Mouse (Mus musculus): Measurements from ENCODE around the gene Acap1. TPM values are rescaled to one million over a fixed set of nuclear protein-coding genes. Genes with fewer than 3 reads are reported as not detected.
"Not testable (repeated sequence)": the region's sequence is repeated elsewhere in the genome, so short reads cannot be mapped to it uniquely, and the experiment has no call there.

Acap1 gene
- polyA plus RNA-seq, 1 experiment from 2014 or later: 3.6 TPM

DNA sequence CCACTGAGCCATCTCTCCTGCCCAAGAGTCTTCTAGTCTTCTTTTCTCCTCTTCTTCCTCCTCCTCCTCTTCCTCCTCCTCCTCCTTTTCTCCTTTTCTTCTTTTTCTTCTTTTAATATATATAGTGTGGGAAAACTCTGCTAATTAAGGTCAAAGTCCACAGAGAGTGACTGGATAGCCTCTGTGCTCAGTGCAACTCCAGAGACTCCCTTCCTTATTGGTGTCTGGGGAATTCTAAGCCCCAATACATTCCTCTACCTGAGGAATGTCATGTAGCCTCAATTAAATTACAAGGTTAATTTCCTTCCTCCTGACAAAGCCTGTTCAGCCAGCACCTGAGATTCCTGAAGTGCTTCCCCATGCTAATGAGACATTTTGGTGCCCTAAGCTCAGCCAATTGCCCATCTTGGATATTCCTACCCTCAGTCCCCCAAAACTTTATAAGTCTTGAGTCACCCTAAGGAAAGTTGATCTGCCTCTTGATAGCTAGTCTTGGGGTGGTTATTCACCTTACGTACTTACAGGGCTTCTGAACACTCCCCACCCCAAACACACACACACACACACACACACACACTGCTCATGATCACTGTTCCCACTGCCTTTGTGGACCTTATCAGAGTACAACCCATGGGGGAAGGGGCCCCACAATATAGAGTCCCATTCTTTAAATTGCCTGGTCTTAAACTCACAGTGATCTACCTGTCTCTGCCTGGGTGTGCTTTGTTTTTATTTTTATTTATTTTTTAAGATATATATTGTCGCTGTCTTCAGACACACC is 24.9 kb downstream of the Acap1 start:
- no peak overlapping the region for H3K9ac ChIP-seq (ENCODE audit: low read length)
- H3K36me3 ChIP-seq (ENCODE audit: control insufficient read depth, insufficient read depth, low read length): no peaks in the 10 kb centered on the region
- no peak for ATAC-seq (ENCODE audit: insufficient number of reproducible peaks, insufficient read depth, low FRiP score, low read depth)
- H3K4me1 ChIP-seq (ENCODE audit: control insufficient read depth in 2 of 2, insufficient read depth in 2 of 2, low read length in 2 of 2): peaks cover 0 to 2% of the 10 kb centered on the region in 2 experiments; a peak in 1 of 4 replicates
- H3K27me3 ChIP-seq (ENCODE audit: control insufficient read depth, insufficient read depth, low read length): no peaks in the 10 kb centered on the region
- H3K4me3 ChIP-seq (ENCODE audit: control insufficient read depth in 1 of 2, insufficient read depth in 1 of 2, low read depth in 1 of 2, low read length in 2 of 2): no peak overlapping the region
- no peak overlapping the region for H3K4me2 ChIP-seq (ENCODE audit: low read length)
- H3K27ac ChIP-seq (replicated peaks in 1 of 2; ENCODE audit: control insufficient read depth in 1 of 2, insufficient read depth in 1 of 2, low read depth in 2 of 2, low read length in 2 of 2): no peak overlapping the region
- whole genome bisulfite sequencing: 92% methylated on average over 2 of the region's 2 CpGs
- H3K9me3 ChIP-seq (ENCODE audit: control insufficient read depth, low read length): no peaks in the 10 kb centered on the region

DNA sequence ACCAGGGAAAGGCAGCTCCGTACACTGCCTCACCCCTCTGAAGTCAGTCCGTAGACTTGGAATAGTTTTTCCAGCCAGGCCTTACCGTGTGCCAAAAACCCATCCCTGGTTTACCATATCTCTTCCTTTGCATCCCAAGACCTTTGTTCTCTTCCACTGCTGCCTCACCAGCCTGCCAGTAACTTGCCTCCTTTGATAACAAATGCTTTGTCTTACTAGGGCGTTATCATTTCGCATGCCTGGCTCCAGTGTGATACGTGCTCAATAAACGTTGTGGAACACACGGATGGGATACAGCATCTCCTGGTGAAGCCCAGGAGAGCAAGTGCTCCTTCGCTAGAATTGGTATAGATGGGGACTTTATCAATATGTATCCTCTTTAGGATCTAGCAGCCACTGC is 28.0 kb downstream of the Acap1 start:
- no peak overlapping the region for H3K9ac ChIP-seq (ENCODE audit: low read length)
- 36% methylated on average over 9 of the region's 9 CpGs for WGBS
- no peak for ATAC-seq (ENCODE audit: insufficient number of reproducible peaks, insufficient read depth, low FRiP score, low read depth)

DNA sequence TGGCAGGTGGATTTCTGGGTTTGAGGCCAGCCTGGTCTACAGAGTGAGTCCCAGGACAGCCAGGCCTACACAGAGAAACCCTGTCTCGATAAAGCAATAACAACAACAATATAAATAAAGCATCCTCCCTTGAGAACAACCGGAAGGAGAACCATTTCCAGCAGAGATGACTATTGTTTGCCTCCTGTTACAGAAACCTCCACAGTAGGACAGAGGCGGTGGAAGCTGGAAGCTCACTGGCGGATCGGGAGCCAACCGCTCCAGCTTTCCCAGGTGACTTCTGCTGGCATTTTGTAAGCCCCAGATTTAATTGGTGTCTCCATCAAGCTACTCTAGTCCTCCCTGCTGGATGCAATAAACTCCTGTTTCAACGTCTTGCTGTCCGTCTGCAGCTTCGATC is 29.8 kb downstream of the Acap1 start:
- H3K36me3 ChIP-seq (ENCODE audit: control insufficient read depth, insufficient read depth, low read length): no peaks in the 10 kb centered on the region
- H3K9me3 ChIP-seq (ENCODE audit: control insufficient read depth, low read length): no peaks in the 10 kb centered on the region
- no peak overlapping the region for H3K4me3 ChIP-seq (ENCODE audit: control insufficient read depth in 1 of 2, insufficient read depth in 1 of 2, low read depth in 1 of 2, low read length in 2 of 2)
- H3K27me3 ChIP-seq (ENCODE audit: control insufficient read depth, insufficient read depth, low read length): no peaks in the 10 kb centered on the region
- no peak overlapping the region for H3K9ac ChIP-seq (ENCODE audit: low read length)
- H3K4me1 ChIP-seq (ENCODE audit: control insufficient read depth in 2 of 2, insufficient read depth in 2 of 2, low read length in 2 of 2): peaks cover 2 to 5% of the 10 kb centered on the region in 2 experiments; a peak in 3 of 4 replicates
- no peak overlapping the region for H3K4me2 ChIP-seq (ENCODE audit: low read length)
- ATAC-seq (ENCODE audit: insufficient number of reproducible peaks, insufficient read depth, low FRiP score, low read depth): no peak
- no peak overlapping the region for H3K27ac ChIP-seq (replicated peaks in 1 of 2; ENCODE audit: control insufficient read depth in 1 of 2, insufficient read depth in 1 of 2, low read depth in 2 of 2, low read length in 2 of 2)
- 86% methylated on average over 9 of the region's 9 CpGs for WGBS

More for the DNA sequence above, 28.0 kb downstream of the Acap1 start:
- H3K4me1 ChIP-seq (ENCODE audit: control insufficient read depth in 2 of 2, insufficient read depth in 2 of 2, low read length in 2 of 2): peaks cover 2 to 5% of the 10 kb centered on the region in 2 experiments; a peak in 3 of 4 replicates
- no peak overlapping the region for H3K4me2 ChIP-seq (ENCODE audit: low read length)
- H3K27me3 ChIP-seq (ENCODE audit: control insufficient read depth, insufficient read depth, low read length): no peaks in the 10 kb centered on the region
- no peaks in the 10 kb centered on the region for H3K36me3 ChIP-seq (ENCODE audit: control insufficient read depth, insufficient read depth, low read length)
- no peak overlapping the region for H3K27ac ChIP-seq (replicated peaks in 1 of 2; ENCODE audit: control insufficient read depth in 1 of 2, insufficient read depth in 1 of 2, low read depth in 2 of 2, low read length in 2 of 2)
- no peak overlapping the region for H3K4me3 ChIP-seq (ENCODE audit: control insufficient read depth in 1 of 2, insufficient read depth in 1 of 2, low read depth in 1 of 2, low read length in 2 of 2)
- no peaks in the 10 kb centered on the region for H3K9me3 ChIP-seq (ENCODE audit: control insufficient read depth, low read length)

DNA sequence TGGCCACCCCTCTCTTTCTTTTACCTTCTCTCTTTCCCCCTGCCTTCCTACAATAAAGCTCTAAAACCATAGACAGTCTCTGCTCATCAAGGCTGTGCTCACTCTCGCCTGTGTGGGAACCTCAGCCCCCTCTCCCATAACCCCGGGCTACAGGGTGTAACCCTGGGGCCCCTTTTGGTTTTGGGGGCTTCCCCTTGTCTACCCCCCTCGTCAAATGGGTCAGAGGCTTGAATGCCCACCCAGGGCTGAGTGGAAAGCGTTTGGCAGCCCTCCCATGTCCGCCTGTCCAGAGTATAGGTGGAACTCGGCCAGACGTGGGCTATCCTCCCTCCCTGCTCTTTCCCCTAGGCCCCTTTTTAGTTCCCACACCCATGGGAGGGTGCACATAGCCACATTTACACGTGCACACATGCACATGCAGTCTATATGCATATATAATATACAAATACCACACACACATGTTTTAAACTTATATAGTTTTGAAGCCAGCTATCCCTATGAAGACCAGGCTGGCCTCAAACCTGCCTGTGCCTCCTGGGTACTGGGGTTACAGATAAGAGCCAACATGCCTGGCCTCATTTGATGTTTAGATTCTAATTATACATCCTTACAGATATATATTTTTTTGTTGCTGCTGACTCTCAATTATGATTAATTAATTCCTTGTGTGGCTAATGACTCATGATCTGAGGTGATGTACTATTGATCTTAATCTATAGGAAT is 31.0 kb downstream of the Acap1 start:
- Histone ChIP-seq H3K4me3 (ENCODE audit: control insufficient read depth in 1 of 2, insufficient read depth in 1 of 2, low read depth in 1 of 2, low read length in 2 of 2) (no peak overlapping the region), H3K27ac (replicated peaks in 1 of 2; ENCODE audit: control insufficient read depth in 1 of 2, insufficient read depth in 1 of 2, low read depth in 2 of 2, low read length in 2 of 2) (peak overlapping the region in 1 of 2 experiments; percentile 53; a peak in 1 of 4 replicates), H3K36me3 (ENCODE audit: control insufficient read depth, insufficient read depth, low read length) (no peaks in the 10 kb centered on the region), H3K27me3 (ENCODE audit: control insufficient read depth, insufficient read depth, low read length) (no peaks in the 10 kb centered on the region), H3K9ac (ENCODE audit: low read length) (no peak overlapping the region), H3K4me2 (ENCODE audit: low read length) (no peak overlapping the region), H3K4me1 (ENCODE audit: control insufficient read depth in 2 of 2, insufficient read depth in 2 of 2, low read length in 2 of 2) (peaks cover 2 to 5% of the 10 kb centered on the region in 2 experiments; a peak in 3 of 4 replicates), H3K9me3 (ENCODE audit: control insufficient read depth, low read length) (no peaks in the 10 kb centered on the region)
- ATAC-seq (ENCODE audit: insufficient number of reproducible peaks, insufficient read depth, low FRiP score, low read depth): no peak
- 46% methylated on average over 8 of the region's 8 CpGs for WGBS

DNA sequence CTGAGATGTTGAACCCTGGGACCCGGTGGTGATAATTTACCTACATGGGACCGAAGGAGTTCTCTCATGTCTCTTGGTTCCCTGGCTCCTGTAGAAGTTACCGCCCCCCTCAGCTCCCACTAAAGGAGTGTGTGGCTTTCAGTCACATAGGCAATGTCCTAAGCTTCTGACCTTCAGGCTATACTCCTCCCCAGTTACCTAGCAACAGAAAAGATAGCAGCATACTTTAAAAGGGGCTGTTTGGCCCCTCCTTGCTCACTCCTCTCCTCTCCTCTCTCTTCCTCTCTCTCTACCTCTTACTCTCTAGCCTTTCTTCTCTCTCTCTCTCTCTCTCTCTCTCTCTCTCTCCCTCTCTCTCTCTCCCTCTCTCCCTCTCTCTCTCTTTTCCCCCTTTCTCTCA is 31.6 kb downstream of the Acap1 start:
- H3K9ac ChIP-seq (ENCODE audit: low read length); H3K27me3 ChIP-seq (ENCODE audit: control insufficient read depth, insufficient read depth, low read length); H3K36me3 ChIP-seq (ENCODE audit: control insufficient read depth, insufficient read depth, low read length); H3K9me3 ChIP-seq (ENCODE audit: control insufficient read depth, low read length); ATAC-seq (ENCODE audit: insufficient number of reproducible peaks, insufficient read depth, low FRiP score, low read depth); H3K4me2 ChIP-seq (ENCODE audit: low read length); H3K4me1 ChIP-seq (ENCODE audit: control insufficient read depth in 2 of 2, insufficient read depth in 2 of 2, low read length in 2 of 2); H3K4me3 ChIP-seq (ENCODE audit: control insufficient read depth in 1 of 2, insufficient read depth in 1 of 2, low read depth in 1 of 2, low read length in 2 of 2): not testable (repeated sequence)
- WGBS: 65% methylated on average over 3 of the region's 3 CpGs
- peak overlapping the region in 1 of 2 experiments; percentile 53; a peak in 2 of 4 replicates for H3K27ac ChIP-seq (replicated peaks in 1 of 2; ENCODE audit: control insufficient read depth in 1 of 2, insufficient read depth in 1 of 2, low read depth in 2 of 2, low read length in 2 of 2)

DNA sequence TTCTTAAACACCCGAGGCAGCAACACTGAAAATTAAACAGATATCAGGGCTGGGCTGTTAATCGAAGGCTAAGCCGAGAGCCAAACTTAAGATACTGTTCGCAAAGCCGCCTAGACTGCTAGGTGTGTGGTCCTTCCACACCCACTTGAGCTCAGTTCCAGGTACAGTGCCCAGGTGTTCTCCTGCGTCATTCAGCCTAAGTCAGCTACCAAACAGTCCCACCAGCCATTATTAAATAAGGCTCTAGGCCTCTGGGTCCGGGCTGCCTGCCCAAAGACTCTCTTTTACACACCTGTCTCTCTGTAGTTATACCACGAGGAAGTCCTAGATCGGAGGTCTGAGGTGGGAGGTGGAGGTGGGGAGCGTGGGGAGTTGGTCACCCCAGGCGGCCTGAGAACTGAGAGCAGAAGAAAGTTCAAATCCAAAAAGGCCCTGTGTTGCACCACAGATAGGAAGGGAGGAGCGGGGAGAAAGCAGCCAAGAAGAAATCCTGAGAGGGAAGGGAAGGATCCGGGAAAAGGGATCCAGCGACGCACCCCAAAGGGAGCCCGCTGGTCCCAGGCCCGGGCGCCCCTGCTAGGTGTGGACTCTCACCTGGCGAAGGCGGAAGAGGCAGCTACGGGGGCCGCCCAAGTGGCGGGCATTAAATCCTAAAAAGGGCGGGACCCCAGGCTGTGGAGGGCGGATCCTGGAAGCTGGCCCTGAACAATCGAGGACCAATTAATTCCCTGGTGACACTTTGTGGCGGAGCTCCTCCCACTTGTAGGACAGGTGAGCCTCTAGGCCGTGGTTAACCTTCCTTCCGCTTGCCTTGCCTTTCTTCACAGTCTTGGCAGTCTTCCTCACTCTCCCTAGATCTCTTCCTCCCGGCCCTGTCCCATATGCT is 37.0 kb downstream of the Acap1 start, which contains the start of gene Tnk1:
Tnk1 (minus strand) TSS at position 618 of the 886 bp plus-strand sequence.
- Histone ChIP-seq H3K4me1 (ENCODE audit: control insufficient read depth in 2 of 2, insufficient read depth in 2 of 2, low read length in 2 of 2) (peaks cover 4 to 6% of the 10 kb centered on the region in 2 experiments; a peak in 2 of 4 replicates), H3K4me2 (ENCODE audit: low read length) (no peak within 1 kb of the TSS), H3K9me3 (ENCODE audit: control insufficient read depth, low read length) (no peaks in the 10 kb centered on the region), H3K27ac (replicated peaks in 1 of 2; ENCODE audit: control insufficient read depth in 1 of 2, insufficient read depth in 1 of 2, low read depth in 2 of 2, low read length in 2 of 2) (no peak within 1 kb of the TSS), H3K27me3 (ENCODE audit: control insufficient read depth, insufficient read depth, low read length) (peaks cover 17% of the 10 kb centered on the region), H3K4me3 (ENCODE audit: control insufficient read depth in 1 of 2, insufficient read depth in 1 of 2, low read depth in 1 of 2, low read length in 2 of 2) (no peak within 1 kb of the TSS), H3K9ac (ENCODE audit: low read length) (no peak within 1 kb of the TSS), H3K36me3 (ENCODE audit: control insufficient read depth, insufficient read depth, low read length) (no peaks in the 10 kb centered on the region)
- 27% methylated on average over 30 of the region's 30 CpGs for WGBS
- no peak for ATAC-seq (ENCODE audit: insufficient number of reproducible peaks, insufficient read depth, low FRiP score, low read depth)

DNA sequence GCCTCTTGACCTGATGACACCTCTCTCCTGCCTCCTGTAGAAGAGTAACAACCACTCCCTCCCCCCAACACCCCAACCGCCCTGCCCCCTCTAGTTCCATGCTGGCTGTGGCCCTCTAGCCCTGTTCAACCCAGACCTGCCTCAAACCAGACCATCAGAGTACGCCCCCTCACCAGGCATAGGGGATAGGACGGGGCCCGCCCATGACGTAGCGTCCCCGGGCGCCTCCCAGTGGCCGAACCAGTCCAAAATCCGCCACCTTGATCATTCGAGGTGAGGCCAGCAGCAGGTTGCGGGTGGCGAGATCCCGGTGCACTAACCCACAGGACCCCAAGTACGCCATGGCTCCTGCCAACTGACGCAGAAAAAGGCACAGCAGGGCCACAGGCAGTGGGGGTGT is 40.0 kb downstream of the Acap1 start:
- Histone ChIP-seq H3K4me1 (ENCODE audit: control insufficient read depth in 2 of 2, insufficient read depth in 2 of 2, low read length in 2 of 2) (peaks cover 4 to 6% of the 10 kb centered on the region in 2 experiments; a peak in 2 of 4 replicates), H3K36me3 (ENCODE audit: control insufficient read depth, insufficient read depth, low read length) (peaks cover 15% of the 10 kb centered on the region), H3K4me2 (ENCODE audit: low read length) (0 out of 2 replicates have a peak overlapping the region, but pooled peaks have one; percentile 6), H3K27ac (replicated peaks in 1 of 2; ENCODE audit: control insufficient read depth in 1 of 2, insufficient read depth in 1 of 2, low read depth in 2 of 2, low read length in 2 of 2) (no peak overlapping the region), H3K9ac (ENCODE audit: low read length) (no peak overlapping the region), H3K9me3 (ENCODE audit: control insufficient read depth, low read length) (no peaks in the 10 kb centered on the region), H3K4me3 (ENCODE audit: control insufficient read depth in 1 of 2, insufficient read depth in 1 of 2, low read depth in 1 of 2, low read length in 2 of 2) (no peak overlapping the region), H3K27me3 (ENCODE audit: control insufficient read depth, insufficient read depth, low read length) (peaks cover 17% of the 10 kb centered on the region)
- WGBS: 19% methylated on average over 16 of the region's 16 CpGs
- ATAC-seq (ENCODE audit: insufficient number of reproducible peaks, insufficient read depth, low FRiP score, low read depth): no peak
